Mouse (Mus musculus) liver, adult 2 months (tissue): ENCODE data around the gene Mafg. TPM values are rescaled to one million over a fixed set of nuclear protein-coding genes. Genes with fewer than 3 reads are reported as not detected.
A peak's percentile ranks its signal among the peaks of the same experiment; 100 is the strongest.

ENCODE experiments used
- DNase-seq: peaks from one replicate; pipeline ENCODE4 v3.0.0-alpha.2; 2011; ENCODE audit warnings: low read depth, low spot score; ENCODE audit errors: extremely low read depth
- H3K27ac ChIP-seq: fragments of 200-500 bp; replicated peaks from 2 replicates; pipeline ENCODE4 v1.5.1; 2012; ENCODE audit warnings: low read depth, mild to moderate bottlenecking, control low read depth, inconsistent platforms, low read length; ENCODE audit not compliant: insufficient read depth
- H3K27me3 ChIP-seq: fragments of 200-500 bp; 2 replicates; pipeline ENCODE4 v1.6.1; 2012; ENCODE audit warnings: mild to moderate bottlenecking, moderate library complexity, low read length, inconsistent platforms; ENCODE audit not compliant: control insufficient read depth, insufficient read depth
- H3K36me3 ChIP-seq: fragments of 200-500 bp; 2 replicates; pipeline ENCODE4 v1.6.1; 2012; ENCODE audit warnings: low read length, inconsistent platforms; ENCODE audit not compliant: control insufficient read depth, insufficient read depth
- H3K4me1 ChIP-seq: fragments of 200-500 bp; 2 replicates; pipeline ENCODE4 v1.6.1; 2011; ENCODE audit warnings: low read length; ENCODE audit not compliant: control insufficient read depth, insufficient read depth
- H3K4me3 ChIP-seq: fragments of 200-500 bp; 2 replicates; pipeline ENCODE4 v1.5.1; 2011; ENCODE audit warnings: low read depth, mild to moderate bottlenecking, control low read depth, low read length, moderate library complexity; ENCODE audit not compliant: insufficient read depth
- H3K79me2 ChIP-seq: fragments of 200-500 bp; 2 replicates; pipeline ENCODE4 v1.6.1; 2012; ENCODE audit warnings: inconsistent platforms, mild to moderate bottlenecking, low read length, moderate library complexity; ENCODE audit not compliant: control insufficient read depth, insufficient read depth
- H3K9ac ChIP-seq: fragments of 200-500 bp; 2 replicates; pipeline ENCODE4 v1.6.1; 2012; ENCODE audit warnings: low read depth, mild to moderate bottlenecking, control low read depth, inconsistent platforms, low read length
- CTCF ChIP-seq: fragments of 200-500 bp; IDR thresholded peaks from 2 replicates; pipeline ENCODE4 v1.5.1; 2011; ENCODE audit warnings: low read depth, low read length, control low read depth
- POLR2A ChIP-seq: fragments of 200-500 bp; IDR thresholded peaks from 2 replicates; pipeline ENCODE4 v1.6.1; 2011; ENCODE audit warnings: low read length, control low read depth; ENCODE audit not compliant: insufficient read depth; ENCODE audit errors: extremely low read depth
- WGBS: fragments of 180-500 bp; shearing (Covaris S2); methylation state at CpG from one replicate; pipeline ENCODE4 v1.1.7; 2018; 5-methylcytosine and 5-hydroxymethylcytosine counted together
- polyA plus RNA-seq: library from polyadenylated mRNA; depleted of rRNA; stranded (reverse); fragments of >200 nt; gene quantifications from 2 replicates; pipeline ENCODE4 v1.2.3, GENCODE M21; 2012
- total RNA-seq: library from RNA; depleted of rRNA; stranded (reverse); fragments of >200 nt; gene quantifications from 2 replicates; pipeline ENCODE4 v1.2.3, GENCODE M21; 2014

Mafg gene
- total and polyA plus RNA-seq, 2 experiments: 41.9 to 60.5 TPM

DNA sequence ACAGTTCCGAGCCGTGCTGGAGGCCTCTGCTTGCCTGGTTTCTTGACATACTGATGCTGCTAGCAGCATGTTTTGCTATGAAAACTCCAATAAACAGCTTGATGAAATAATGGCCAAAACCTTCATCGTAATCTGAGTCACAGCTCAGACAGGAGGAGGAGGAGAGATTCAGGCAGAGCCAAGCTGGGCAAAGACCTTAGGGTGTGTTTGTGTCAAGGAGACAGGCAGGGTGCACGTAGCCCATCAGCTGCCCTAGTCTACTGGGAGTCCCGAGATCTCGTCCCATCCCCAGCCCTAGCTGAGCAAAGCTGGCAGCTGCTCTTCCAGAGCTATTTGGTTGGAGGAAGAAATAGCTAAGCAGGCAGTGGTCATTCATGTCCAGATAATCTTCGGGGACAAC lies 27.7 kb downstream of the Mafg start:
- H3K9ac ChIP-seq: no peak overlapping the region
- peaks cover 4% of the 10 kb centered on the region; the same call in 1 of the 2 replicates for H3K36me3 ChIP-seq
- H3K4me3 ChIP-seq: no peak overlapping the region
- no peaks in the 10 kb centered on the region for H3K79me2 ChIP-seq
- no peaks in the 10 kb centered on the region for H3K27me3 ChIP-seq
- WGBS: 90% methylated on average over 7 of the region's 7 CpGs
- H3K4me1 ChIP-seq: 0 out of 2 replicates have a peak, but pooled peaks cover 3% of the 10 kb centered on the region
- TF ChIP-seq CTCF (no peak), POLR2A (no peak)
- DNase-seq: no peak
- H3K27ac ChIP-seq: no peak overlapping the region

DNA sequence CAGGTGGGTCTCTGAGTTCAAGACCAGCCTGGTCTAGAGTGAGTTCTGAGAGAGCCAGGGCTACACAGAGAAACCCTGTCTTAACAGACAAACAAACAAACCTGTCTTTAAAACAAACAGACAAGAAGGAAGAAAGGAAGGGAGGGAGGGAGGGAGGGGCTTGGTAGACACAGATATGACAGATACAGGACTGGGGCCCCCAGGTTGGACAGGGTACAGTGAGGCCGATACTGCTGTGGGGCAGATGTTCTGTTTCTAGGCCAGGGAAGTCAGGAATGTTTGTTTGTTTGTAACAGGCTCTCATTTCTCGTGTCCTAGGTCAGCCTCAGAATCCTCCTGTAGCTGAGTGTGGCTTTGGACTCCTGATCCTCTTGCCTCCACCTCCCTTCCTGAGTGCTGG lies 29.9 kb downstream of the Mafg start:
- no peaks in the 10 kb centered on the region for H3K27me3 ChIP-seq
- peaks cover 5% of the 10 kb centered on the region; the same call in 1 of the 2 replicates for H3K4me1 ChIP-seq
- H3K4me3 ChIP-seq: no peak overlapping the region
- no peak overlapping the region for H3K9ac ChIP-seq
- H3K36me3 ChIP-seq: peaks cover 3% of the 10 kb centered on the region; the same call in 1 of the 2 replicates
- DNase-seq: no peak
- no peak for TF ChIP-seq CTCF
- no peak for TF ChIP-seq POLR2A
- H3K79me2 ChIP-seq: no peaks in the 10 kb centered on the region
- H3K27ac ChIP-seq: no peak overlapping the region
- 83% methylated on average over 2 of the region's 2 CpGs for WGBS

DNA sequence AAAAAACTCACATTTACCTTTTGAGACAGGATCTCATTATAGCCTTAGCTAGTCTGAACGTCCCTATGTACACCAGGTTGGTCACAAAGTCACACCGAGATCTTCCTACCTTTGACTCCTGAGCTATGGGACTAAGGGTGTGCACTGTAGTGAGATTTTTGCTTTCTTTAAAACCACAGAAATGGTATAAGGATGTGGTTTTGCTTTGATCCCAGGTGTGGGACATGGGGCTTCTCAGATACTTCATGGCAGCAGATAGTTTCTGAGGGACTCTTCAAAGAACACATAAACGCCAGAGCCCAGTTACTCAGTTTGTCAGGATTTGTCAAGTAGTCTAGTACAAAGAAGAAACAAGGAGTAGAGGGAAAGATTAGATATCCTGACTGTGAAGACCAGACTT lies 32.7 kb downstream of the Mafg start:
- no peak overlapping the region for H3K4me3 ChIP-seq
- no peak overlapping the region for H3K27ac ChIP-seq
- no peak overlapping the region for H3K9ac ChIP-seq
- no peak for TF ChIP-seq POLR2A
- no peak for TF ChIP-seq CTCF
- 94% methylated on average over 3 of the region's 3 CpGs for WGBS
- peaks cover 9% of the 10 kb centered on the region for H3K36me3 ChIP-seq
- H3K4me1 ChIP-seq: peaks cover 11% of the 10 kb centered on the region
- no peak for DNase-seq
- H3K79me2 ChIP-seq: peaks cover 13% of the 10 kb centered on the region; the same call in 1 of the 2 replicates
- no peaks in the 10 kb centered on the region for H3K27me3 ChIP-seq

DNA sequence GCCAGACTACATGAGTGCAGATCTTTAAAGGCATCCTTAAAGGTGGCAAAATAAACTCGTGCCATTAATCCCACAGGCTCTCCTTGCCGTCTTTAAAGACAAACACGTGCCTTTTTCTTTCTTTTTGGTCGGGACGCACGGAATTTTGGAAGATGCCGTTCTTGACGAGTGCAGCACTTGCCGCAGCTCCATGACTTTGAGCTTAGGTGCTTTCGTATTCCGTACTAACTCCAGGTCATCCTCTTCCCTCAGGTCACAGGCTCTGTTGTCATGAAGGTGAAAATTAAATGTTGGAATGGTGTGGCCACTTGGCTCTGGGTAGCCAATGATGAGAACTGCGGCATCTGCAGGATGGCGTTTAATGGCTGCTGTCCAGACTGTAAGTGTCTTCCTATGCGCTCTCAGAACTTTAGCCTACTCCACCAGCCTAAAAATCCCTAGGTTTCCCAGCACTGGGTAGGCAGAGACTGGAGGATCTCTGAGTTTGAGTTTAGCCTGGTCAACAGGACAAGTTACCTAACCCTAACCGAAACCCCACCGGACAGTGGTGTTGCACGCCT lies 34.3 kb downstream of the Mafg start:
- TF ChIP-seq POLR2A (no peak), CTCF (no peak)
- Histone ChIP-seq H3K79me2 (peaks cover 13% of the 10 kb centered on the region; the same call in 1 of the 2 replicates), H3K9ac (no peak overlapping the region), H3K4me3 (peak overlapping the region; percentile 46; the same call in 1 of the 2 replicates), H3K36me3 (peaks cover 15% of the 10 kb centered on the region), H3K27ac (no peak overlapping the region), H3K4me1 (peaks cover 11% of the 10 kb centered on the region), H3K27me3 (no peaks in the 10 kb centered on the region)
- 54% methylated on average over 17 of the region's 17 CpGs for WGBS
- no peak for DNase-seq

DNA sequence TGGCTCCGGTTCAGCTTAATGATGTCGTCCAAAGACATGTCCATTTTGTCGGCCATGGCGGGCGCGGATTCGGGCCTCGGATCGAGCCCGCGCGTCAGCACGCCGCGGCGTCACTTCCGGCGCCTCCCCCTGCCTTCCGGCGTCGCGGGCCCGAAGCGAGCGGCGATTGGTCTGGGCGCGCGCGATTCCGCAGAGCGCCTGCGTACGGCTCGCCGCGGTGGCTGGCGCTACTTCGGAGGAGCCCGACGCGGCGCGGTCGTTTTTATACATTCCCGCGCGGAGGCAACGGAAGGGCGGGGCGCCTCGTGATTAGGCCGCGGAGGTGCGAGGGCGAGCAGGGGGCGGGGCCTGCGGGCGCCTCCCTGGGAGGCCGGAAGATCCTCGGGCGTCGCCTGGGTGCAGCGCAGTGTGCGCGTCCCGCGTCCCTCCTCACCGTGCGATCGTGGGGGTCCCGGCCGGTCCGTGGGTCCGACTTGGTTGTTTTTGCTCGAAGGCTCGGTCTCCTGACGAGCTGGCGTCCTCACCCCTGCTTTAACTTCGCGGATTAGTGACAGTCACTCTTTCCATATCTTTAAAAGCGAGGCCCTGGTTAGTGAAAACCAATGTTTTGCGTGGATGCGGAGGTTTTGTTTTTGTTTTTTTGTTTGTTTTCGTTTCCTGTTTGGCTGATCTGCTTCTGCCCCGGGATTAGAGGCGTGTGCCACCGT lies 35.0 kb downstream of the Mafg start, which contains the start of the genes Alyref and Anapc11:
Gene Alyref, minus strand, starts transcription at position 83 of the 707 bp plus-strand sequence.
Gene Anapc11, plus strand, starts transcription at position 139 of the 707 bp plus-strand sequence.
- peaks cover 11% of the 10 kb centered on the region for H3K4me1 ChIP-seq
- 1% methylated on average over 88 of the region's 88 CpGs for WGBS
- peaks cover 17% of the 10 kb centered on the region for H3K36me3 ChIP-seq
- peak within 1 kb of the TSS; percentile 89 for H3K9ac ChIP-seq
- H3K27me3 ChIP-seq: no peaks in the 10 kb centered on the region
- peak within 1 kb of the TSS; percentile 80 for H3K4me3 ChIP-seq
- peak; percentile 68 for DNase-seq
- 0 out of 2 replicates have a peak, but pooled peaks have one; percentile 31 for TF ChIP-seq POLR2A
- TF ChIP-seq CTCF: no peak
- H3K27ac ChIP-seq: peak within 1 kb of the TSS; percentile 10
- peaks cover 13% of the 10 kb centered on the region; the same call in 1 of the 2 replicates for H3K79me2 ChIP-seq
